Mouse (Mus musculus) frontal cortex, postnatal 36 days (tissue): ENCODE measurements around the gene Itgal.
A peak's percentile ranks its signal among the peaks of the same experiment; 100 is the strongest.
"Not testable (repeated sequence)": the region's sequence is repeated elsewhere in the genome, so short reads cannot be mapped to it uniquely, and the experiment has no call there.

Experiments
- DNase-seq, 2 experiments: peaks; one replicate each; pipeline ENCODE4 v3.0.0; 2022; ENCODE audit warnings: low spot score in 2 of 2

Itgal gene

GRCm38 (mm10) chr7:127342332-127342731 is 46.3 kb downstream of the Itgal start:
- DNase-seq: peak in 1 of 2 experiments; percentile 37

DNA sequence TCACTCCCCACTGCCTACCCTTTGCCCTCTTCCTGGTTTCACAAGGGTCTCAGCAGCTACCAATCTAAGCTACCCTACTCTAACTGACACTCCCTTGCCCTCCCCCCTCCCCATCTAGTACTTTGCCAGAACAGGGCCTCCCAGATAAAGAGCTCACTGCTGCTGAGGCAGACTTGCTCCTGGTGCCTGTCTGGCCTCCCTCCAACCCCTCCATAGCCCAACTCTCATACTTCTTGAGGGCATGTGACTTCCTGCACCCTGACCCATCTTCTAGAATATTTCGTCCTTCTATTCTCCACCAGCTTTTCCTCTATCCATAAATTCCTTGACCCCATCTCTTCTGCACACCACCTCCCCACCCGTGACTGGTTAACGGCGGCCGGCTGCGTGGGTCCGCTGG is 46.8 kb downstream of the Itgal start:
- DNase-seq: no peak

DNA sequence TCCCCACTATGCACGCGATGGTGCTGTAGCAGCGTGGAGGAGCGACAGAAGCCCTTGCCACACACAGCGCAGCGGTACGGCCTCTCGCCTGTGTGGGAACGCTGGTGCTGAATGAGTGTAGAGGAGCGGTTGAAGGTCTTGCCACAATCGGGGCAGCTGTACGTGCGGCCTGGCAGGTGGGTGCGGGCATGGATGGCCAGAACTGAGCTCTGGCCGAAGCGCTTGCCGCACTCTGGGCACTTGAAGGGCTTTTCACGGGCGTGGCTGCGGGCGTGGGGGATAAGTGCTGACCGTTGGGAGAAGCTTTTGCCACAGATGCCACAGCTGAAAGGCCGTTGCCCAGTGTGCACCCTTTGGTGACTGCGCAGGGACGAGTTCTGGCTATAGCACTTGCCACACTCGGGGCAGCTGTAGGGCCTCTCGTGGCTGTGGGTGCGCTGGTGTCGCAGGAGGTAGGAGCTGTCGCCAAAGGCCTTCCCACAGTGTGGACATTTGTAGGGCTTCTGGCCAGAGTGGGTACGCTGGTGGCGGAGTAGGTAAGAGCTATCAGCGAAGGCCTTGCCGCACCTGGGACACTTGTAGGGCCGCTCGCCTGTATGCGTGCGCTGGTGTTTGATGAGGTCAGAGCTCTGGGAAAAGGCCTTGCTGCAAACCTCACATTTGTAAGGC is 47.4 kb downstream of the Itgal start:
- no peak for DNase-seq

DNA sequence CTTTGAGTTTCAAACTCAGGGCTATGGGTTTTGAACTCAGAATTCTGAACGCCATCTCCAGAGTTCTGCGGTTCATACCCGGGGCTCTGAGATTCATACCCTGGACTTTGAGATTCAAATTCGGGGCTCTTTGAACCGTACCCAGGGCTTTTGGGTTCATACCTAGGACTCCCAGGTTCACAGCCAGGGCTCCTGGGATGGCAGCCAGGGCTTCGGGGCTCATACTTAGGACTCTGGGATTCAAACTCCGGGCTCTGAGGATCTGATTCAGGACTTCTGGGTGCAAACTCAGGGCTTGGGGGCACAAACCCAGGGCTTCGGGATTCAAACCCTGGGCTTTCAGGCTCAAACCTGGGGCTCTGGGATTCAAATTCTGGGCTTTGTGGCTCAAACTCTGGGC is 48.3 kb downstream of the Itgal start:
- DNase-seq: no peak

GRCm38 (mm10) chr7:127345092-127345491 is 49.0 kb downstream of the Itgal start:
- peak in 1 of 2 experiments; percentile 34 for DNase-seq

DNA sequence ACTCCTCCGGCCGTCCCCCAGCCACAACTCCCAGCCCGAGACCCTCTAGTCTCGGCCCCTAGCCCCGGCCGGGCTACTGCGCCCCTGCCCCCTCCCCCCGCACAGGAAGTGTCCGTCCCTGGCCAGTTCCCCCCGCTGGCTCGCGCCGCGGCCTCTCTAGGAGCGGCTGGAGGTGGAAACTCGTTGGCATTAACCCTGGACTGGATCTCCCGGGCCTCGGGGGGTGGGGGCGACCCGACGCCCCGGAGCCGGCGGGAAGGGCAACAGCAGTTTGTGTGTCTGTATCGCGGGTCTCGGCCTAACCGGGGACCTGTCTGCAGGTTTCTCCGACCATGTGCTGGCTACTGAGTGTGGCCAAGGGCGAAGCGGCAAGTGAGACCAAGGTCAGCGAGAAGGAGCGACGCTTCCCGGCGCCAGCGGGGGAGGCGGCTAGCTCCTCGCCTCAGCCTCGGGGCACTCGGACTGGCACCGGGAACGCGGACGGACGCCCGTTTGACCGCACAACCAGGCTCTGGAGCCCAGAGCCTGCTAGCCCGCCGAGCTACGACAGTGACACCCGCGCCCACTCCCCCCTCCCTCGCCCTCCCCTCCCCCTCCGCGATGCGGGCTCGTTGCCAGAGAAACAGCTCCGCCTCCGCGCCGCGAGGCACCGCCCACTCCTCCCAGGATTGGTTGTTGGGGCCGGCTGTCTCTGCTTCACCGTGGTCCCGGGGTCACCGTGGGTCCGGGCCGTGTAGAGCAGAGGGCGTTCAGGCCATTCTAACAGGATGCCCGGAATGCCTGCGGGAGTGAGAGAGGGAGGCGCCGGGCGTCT is 49.7 kb downstream of the Itgal start, which contains the start of gene Zfp768:
Zfp768 (minus strand) TSS at position 78 of the 814 bp plus-strand sequence.
- peak; percentile 82 to 83 for DNase-seq

- no peak for DNase-seq
Observed at GRCm38 (mm10) chr7:127346676-127347075, 50.6 kb downstream of the Itgal start.

- DNase-seq: no peak
Observed at GRCm38 (mm10) chr7:127351230-127352004, 55.4 kb downstream of the Itgal start.

GRCm38 (mm10) chr7:127355796-127356195 is 59.7 kb downstream of the Itgal start:
- no peak for DNase-seq

- DNase-seq: no peak
Observed at GRCm38 (mm10) chr7:127357871-127358270, 61.8 kb downstream of the Itgal start.

GRCm38 (mm10) chr7:127358472-127358871 is 62.4 kb downstream of the Itgal start:
- DNase-seq: no peak

DNA sequence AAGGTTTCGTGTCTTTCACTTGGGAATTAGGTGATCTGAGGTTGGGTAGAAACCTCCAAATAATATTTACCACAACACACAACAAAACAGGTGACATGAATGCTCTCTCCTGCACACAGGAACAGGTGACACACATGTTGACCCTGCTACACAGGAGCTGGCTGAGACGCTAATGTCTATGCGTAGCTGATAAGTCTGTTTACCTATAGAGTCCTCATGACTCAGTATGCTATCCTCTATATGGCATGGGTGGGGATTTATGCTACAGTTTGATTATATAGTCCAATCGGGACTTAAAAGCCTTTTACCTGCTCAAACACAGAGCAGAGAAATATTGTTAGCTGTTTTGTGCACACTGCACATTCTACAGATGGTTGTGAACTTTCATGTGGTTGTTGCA is 64.2 kb downstream of the Itgal start:
- DNase-seq: no peak

GRCm38 (mm10) chr7:127361449-127361848 is 65.4 kb downstream of the Itgal start:
- DNase-seq: no peak

GRCm38 (mm10) chr7:127362418-127362817 is 66.4 kb downstream of the Itgal start:
- not testable (repeated sequence) for DNase-seq

DNA sequence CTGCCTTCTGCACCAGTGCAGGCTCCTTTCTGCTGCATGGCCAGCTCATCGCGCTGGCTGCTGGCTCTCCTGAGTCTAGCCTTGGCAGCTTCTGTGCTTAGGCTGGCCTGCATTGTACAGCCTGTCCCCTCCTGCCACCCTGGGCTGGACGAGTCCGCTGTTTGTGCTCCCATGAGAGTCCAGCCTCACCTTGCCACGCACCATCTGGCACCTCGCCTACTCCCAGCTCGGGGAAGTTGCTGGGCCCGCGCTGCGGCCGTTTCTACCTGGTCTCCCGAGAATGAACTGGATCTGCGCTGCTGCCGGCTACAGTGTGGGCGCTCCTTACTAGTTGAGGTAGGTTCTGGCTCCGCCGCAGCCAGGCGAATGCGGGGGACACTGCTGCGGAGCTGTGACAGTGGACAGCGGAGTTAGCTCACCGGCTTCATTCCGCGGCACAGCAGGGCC is 67.4 kb downstream of the Itgal start:
- DNase-seq: peak in 1 of 2 experiments; percentile 19

GRCm38 (mm10) chr7:127364166-127364565 is 68.1 kb downstream of the Itgal start:
- no peak for DNase-seq

DNA sequence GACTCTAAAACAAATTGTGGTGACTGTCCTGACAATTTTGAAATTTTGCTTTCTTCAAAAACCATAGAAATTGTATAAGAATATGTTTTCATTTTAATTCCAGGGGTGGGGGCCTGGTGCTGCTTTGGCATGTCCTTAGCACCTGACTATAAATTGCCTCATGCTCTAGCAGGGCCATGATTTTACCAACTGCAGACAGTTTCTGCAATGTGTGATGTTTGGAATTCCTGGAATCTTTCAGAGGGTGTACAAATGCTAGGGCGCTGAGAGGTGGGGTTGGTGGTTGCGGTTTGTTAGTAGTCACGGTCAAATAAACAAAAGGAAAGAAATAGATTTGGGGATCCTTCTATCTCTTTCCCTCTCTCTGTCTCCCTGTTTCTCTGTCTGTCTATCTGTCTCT is 70.2 kb downstream of the Itgal start:
- DNase-seq: no peak

- no peak for DNase-seq
Observed at GRCm38 (mm10) chr7:127371213-127371612, 75.2 kb downstream of the Itgal start.

GRCm38 (mm10) chr7:127371870-127372269 is 75.8 kb downstream of the Itgal start:
- DNase-seq: not testable (repeated sequence)

DNA sequence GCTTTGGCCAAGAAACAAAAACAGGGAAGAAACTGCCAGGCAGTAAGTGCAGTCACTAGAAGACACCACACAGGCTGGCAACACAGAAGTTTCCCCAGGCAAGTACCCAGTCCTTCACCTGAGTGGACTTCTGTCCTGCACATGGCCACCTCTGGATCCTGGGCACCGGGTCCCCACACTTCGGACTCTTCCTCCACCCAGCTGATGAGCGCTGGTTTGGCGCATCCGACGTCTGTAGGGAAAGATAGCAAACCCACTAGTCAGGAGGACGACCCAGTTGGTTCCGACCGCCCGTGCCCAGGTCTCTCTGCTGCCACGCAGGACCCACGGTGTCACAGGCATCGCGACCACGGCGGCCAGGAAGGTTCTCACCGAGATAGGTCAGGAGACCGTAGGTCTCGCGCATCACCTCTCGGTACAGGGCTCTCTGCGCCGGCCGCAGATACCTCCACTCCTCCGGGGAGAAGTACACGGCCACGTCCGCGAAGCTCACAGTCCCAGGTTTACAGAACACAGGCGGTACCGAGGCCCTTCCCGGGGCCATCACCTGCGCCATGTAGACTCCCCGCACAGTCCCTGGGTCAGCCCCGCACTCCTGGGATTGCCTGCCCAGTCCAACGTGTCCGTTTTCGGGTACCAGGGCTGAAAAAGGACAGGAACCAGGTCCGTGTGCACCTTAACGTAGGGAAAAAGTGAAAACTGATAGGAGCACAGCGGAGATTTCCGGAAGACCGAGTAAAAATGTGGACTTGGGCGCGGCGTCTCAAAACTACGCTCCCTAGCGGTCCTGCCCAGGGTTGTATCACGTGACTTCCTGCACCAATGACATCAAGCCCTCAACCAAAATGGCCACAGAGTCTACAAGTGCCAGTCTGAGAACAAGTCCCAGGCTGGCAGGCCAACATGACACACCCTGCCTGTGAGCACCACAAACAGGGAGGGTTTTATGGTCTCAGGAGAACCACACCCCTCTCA is 79.5 kb downstream of the Itgal start, which contains the start of gene Zfp747:
Zfp747 (minus strand) TSS at position 780 of the 975 bp plus-strand sequence.
- DNase-seq: peak; percentile 88 to 94
